Mouse (Mus musculus): ENCODE results near the gene Snx5. TPM values are rescaled to one million over a fixed set of nuclear protein-coding genes. Genes with fewer than 3 reads are reported as not detected.

The Snx5 gene
- total and polyA plus RNA-seq, 2 experiments from 2014 or later, result 67.2 to 68.1 TPM

- H3K27me3 ChIP-seq (ENCODE audit: insufficient read depth, low read length), result no peaks in the 10 kb centered on the region
- 58% methylated on average over 5 of the region's 5 CpGs for WGBS
Measured at GRCm38 (mm10) chr2:144279742-144280141, 9.0 kb upstream of the Snx5 start.

DNA sequence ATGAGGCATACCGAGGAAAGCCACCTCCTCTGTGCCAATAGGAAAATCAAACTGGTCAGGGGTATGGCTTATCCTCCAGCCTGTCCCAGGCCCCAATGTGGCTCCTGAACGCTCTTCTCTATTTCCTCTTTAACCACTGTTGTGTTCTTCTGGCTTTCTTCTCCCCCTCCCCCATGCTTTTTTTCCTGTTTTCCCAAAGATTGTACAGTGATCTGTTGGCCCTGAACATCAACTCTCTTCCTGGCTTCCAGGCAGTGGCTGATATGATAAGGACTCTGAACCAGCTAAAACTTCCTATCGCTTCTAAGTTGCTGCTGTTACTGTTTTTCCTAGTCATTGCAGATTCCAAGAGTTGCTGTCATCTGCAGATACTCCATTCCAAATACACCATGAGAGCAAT, 6.2 kb upstream of the Snx5 start:
- H3K4me2 ChIP-seq (ENCODE audit: low read depth, low read length), result no peak overlapping the region
- no peak overlapping the region for H3K4me3 ChIP-seq (ENCODE audit: low read length)
- no peak for TF ChIP-seq CTCF (IDR thresholded peaks at IDR 0.05; ENCODE audit: low read depth)
- DNase-seq (ENCODE audit: low spot score), result no peak
- WGBS, result 86% methylated on average over 3 of the region's 3 CpGs
- H3K4me1 ChIP-seq (ENCODE audit: insufficient read depth, low read length), result no peaks in the 10 kb centered on the region
- H3K36me3 ChIP-seq (ENCODE audit: insufficient read depth, low read length), result 0 out of 2 replicates have a peak, but pooled peaks cover 11% of the 10 kb centered on the region
- H3K9me3 ChIP-seq (ENCODE audit: low read length), result no peaks in the 10 kb centered on the region
- ATAC-seq, result no peak
- no peaks in the 10 kb centered on the region for H3K27me3 ChIP-seq (ENCODE audit: insufficient read depth, low read length)
- no peak overlapping the region for H3K27ac ChIP-seq
- no peak overlapping the region for H3K9ac ChIP-seq (replicated peaks; ENCODE audit: low read length)

More at GRCm38 (mm10) chr2:144279742-144280141, 9.0 kb upstream of the Snx5 start:
- DNase-seq (ENCODE audit: low spot score), result peak; percentile 34
- no peak for ATAC-seq
- H3K27ac ChIP-seq, result no peak overlapping the region
- H3K9ac ChIP-seq (replicated peaks; ENCODE audit: low read length), result no peak overlapping the region
- no peak for TF ChIP-seq CTCF (IDR thresholded peaks at IDR 0.05; ENCODE audit: low read depth)
- no peak overlapping the region for H3K4me3 ChIP-seq (ENCODE audit: low read length)
- no peaks in the 10 kb centered on the region for H3K9me3 ChIP-seq (ENCODE audit: low read length)
- 0 out of 2 replicates have a peak, but pooled peaks cover 11% of the 10 kb centered on the region for H3K36me3 ChIP-seq (ENCODE audit: insufficient read depth, low read length)
- H3K4me1 ChIP-seq (ENCODE audit: insufficient read depth, low read length), result no peaks in the 10 kb centered on the region
- no peak overlapping the region for H3K4me2 ChIP-seq (ENCODE audit: low read depth, low read length)

DNA sequence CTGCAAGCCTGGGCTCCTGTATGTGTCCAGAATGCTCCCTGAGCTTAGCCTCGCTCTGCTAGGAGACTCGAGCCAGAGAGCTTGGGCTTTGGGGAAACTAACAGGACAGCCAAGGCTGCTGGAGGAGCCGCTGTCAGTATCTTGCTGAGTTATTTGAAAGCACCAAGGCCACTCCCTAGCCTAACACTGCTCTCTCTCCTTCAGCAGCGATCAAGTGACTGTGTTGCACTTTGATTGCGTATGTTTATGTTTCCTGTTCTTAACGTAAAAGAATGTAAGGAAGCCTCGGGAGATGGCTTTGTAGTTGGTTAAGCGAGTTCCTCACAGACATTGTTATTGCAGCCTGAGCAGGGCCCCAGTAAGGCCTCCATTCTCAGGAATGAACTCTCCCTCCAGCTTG, 4.0 kb upstream of the Snx5 start:
- no peak overlapping the region for H3K4me3 ChIP-seq (ENCODE audit: low read length)
- no peak overlapping the region for H3K4me2 ChIP-seq (ENCODE audit: low read depth, low read length)
- DNase-seq (ENCODE audit: low spot score), result no peak
- ATAC-seq, result no peak
- WGBS, result 69% methylated on average over 8 of the region's 8 CpGs
- H3K27me3 ChIP-seq (ENCODE audit: insufficient read depth, low read length), result no peaks in the 10 kb centered on the region
- H3K4me1 ChIP-seq (ENCODE audit: insufficient read depth, low read length), result no peaks in the 10 kb centered on the region
- no peaks in the 10 kb centered on the region for H3K9me3 ChIP-seq (ENCODE audit: low read length)
- H3K9ac ChIP-seq (replicated peaks; ENCODE audit: low read length), result no peak overlapping the region
- no peak for TF ChIP-seq CTCF (IDR thresholded peaks at IDR 0.05; ENCODE audit: low read depth)
- H3K27ac ChIP-seq, result no peak overlapping the region
- 0 out of 2 replicates have a peak, but pooled peaks cover 7% of the 10 kb centered on the region for H3K36me3 ChIP-seq (ENCODE audit: insufficient read depth, low read length)

DNA sequence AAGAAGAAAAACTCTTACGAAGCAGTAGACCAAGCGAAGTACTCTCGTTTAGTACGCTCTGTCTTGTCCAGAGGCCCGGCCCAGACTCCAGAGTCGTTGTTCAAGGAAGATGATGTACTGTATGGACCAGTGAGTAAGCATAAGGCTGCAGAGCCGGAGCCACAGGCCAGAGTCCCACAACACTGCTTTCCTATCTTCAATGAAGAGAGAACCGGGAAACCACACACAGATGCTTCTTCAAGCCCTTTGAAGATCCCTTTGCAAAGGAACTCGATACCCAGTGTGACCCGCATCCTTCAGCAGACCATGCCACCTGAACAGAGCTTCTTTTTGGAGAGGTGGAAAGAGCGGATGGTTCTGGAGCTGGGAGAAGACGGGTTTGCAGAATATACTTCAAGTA, 1.4 kb upstream of the Snx5 start:
- Histone ChIP-seq H3K27ac (no peak overlapping the region), H3K9ac (replicated peaks; ENCODE audit: low read length) (no peak overlapping the region), H3K9me3 (ENCODE audit: low read length) (no peaks in the 10 kb centered on the region), H3K27me3 (ENCODE audit: insufficient read depth, low read length) (no peaks in the 10 kb centered on the region), H3K36me3 (ENCODE audit: insufficient read depth, low read length) (no peaks in the 10 kb centered on the region), H3K4me1 (ENCODE audit: insufficient read depth, low read length) (peaks cover 12% of the 10 kb centered on the region; the same call in 1 of the 2 replicates), H3K4me2 (ENCODE audit: low read depth, low read length) (no peak overlapping the region), H3K4me3 (ENCODE audit: low read length) (no peak overlapping the region)
- TF ChIP-seq CTCF (IDR thresholded peaks at IDR 0.05; ENCODE audit: low read depth), result no peak
- ATAC-seq, result no peak
- DNase-seq (ENCODE audit: low spot score), result no peak
- 93% methylated on average over 12 of the region's 12 CpGs for WGBS

- no peaks in the 10 kb centered on the region for H3K36me3 ChIP-seq (ENCODE audit: insufficient read depth, low read length)
- H3K4me1 ChIP-seq (ENCODE audit: insufficient read depth, low read length), result peaks cover 12% of the 10 kb centered on the region; the same call in 1 of the 2 replicates
- peak overlapping the region; percentile 61 for H3K4me2 ChIP-seq (ENCODE audit: low read depth, low read length)
- no peaks in the 10 kb centered on the region for H3K9me3 ChIP-seq (ENCODE audit: low read length)
- peak overlapping the region; percentile 89 for H3K9ac ChIP-seq (replicated peaks; ENCODE audit: low read length)
- DNase-seq (ENCODE audit: low spot score) (no peak), ATAC-seq (no peak; the same call in 1 of the 2 replicates)
- WGBS, result under 1% methylated on average over 25 of the region's 33 CpGs
- TF ChIP-seq CTCF (IDR thresholded peaks at IDR 0.05; ENCODE audit: low read depth), result no peak
- H3K4me3 ChIP-seq (ENCODE audit: low read length), result peak overlapping the region; percentile 89
- no peaks in the 10 kb centered on the region for H3K27me3 ChIP-seq (ENCODE audit: insufficient read depth, low read length)
- H3K27ac ChIP-seq, result peak overlapping the region; percentile 89
Measured at GRCm38 (mm10) chr2:144269679-144270475, 829 bp downstream of the Snx5 start.

DNA sequence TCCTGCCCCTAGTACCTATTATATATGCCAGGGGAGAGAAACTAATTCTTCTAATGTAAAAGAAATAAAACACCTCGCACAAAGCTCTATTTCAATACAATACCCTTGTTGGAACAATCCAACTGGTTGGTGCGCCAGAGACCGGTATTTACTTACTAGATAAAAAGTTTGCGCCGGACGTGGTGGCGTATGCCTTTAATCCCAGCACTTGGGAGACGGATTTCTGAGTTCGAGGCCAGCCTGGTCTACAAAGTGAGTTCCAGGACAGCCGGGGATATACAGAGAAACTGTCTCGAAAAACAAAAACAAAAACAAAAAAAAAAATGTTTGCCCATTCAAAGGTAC, 1.4 kb downstream of the Snx5 start:
- Histone ChIP-seq H3K4me2 (ENCODE audit: low read depth, low read length) (peak overlapping the region; percentile 61), H3K9me3 (ENCODE audit: low read length) (no peaks in the 10 kb centered on the region), H3K27me3 (ENCODE audit: insufficient read depth, low read length) (no peaks in the 10 kb centered on the region), H3K9ac (replicated peaks; ENCODE audit: low read length) (peak overlapping the region; percentile 89), H3K27ac (no peak overlapping the region), H3K36me3 (ENCODE audit: insufficient read depth, low read length) (no peaks in the 10 kb centered on the region), H3K4me3 (ENCODE audit: low read length) (peak overlapping the region; percentile 89), H3K4me1 (ENCODE audit: insufficient read depth, low read length) (peaks cover 12% of the 10 kb centered on the region; the same call in 1 of the 2 replicates)
- ATAC-seq (no peak), DNase-seq (ENCODE audit: low spot score) (no peak)
- TF ChIP-seq CTCF (IDR thresholded peaks at IDR 0.05; ENCODE audit: low read depth), result no peak
- 2% methylated on average over 11 of the region's 11 CpGs for WGBS
